ENCODE assay signal across 12 mouse cellular contexts in genomic region chr12:13122282-13122681, GRCm38 (mm10).
A peak's percentile ranks its signal among the peaks of the same experiment; 100 is the strongest.
DNase-seq lines count a peak whose midpoint lies in the region; ATAC-seq lines count a peak whose summit lies in the region.
"Had no signal": no experiment of that assay in that cellular context is flagged by ENCODE, and none has a peak within 500 bp of the region (broad histone marks: within the 10 kb centered on the region; RNA-seq: fewer than 3 reads in every experiment).

No protein-coding gene starts in this region.

- no peaks in the 10 kb centered on the region for H3K9me3 ChIP-seq in heart, embryonic 13.5 days
- no peaks in the 10 kb centered on the region for H3K9me3 ChIP-seq in embryonic facial prominence, embryonic 12.5 days
- H3K9me3 ChIP-seq in midbrain, embryonic 16.5 days (replicated peaks; ENCODE audit: control insufficient read depth, low read length, poor library complexity, severe bottlenecking), result no peaks in the 10 kb centered on the region
- H3K9me3 ChIP-seq: hindbrain, embryonic 15.5 days had no signal

- DNase-seq in heart, postnatal 14 days, result no peak
- peak; percentile 24 for DNase-seq in adrenal gland, adult 8-10 months
- peak; percentile 43 to 75 for DNase-seq in kidney, postnatal 25 days
- DNase-seq in layer of hippocampus, adult 18-20 months (ENCODE audit: low spot score in 2 of 2), result no peak
- no peak for DNase-seq in liver
- DNase-seq: thymus, postnatal 4 days had no signal

- ATAC-seq in heart, embryonic 13.5 days (ENCODE audit: extremely low read depth, insufficient number of reproducible peaks, low FRiP score, low TSS enrichment), result peak; percentile 35; the same call in 1 of the 2 replicates
- peak; percentile 52; the same call in 1 of the 2 replicates for ATAC-seq in embryonic facial prominence, embryonic 12.5 days (ENCODE audit: insufficient number of reproducible peaks, insufficient read depth, low FRiP score, low TSS enrichment)
- ATAC-seq in midbrain, embryonic 16.5 days, result no peak

- H3K9ac ChIP-seq in heart, embryonic 13.5 days, result no peak overlapping the region
- H3K9ac ChIP-seq in embryonic facial prominence, embryonic 12.5 days, result no peak overlapping the region
- no peak overlapping the region for H3K9ac ChIP-seq in midbrain, embryonic 16.5 days (ENCODE audit: low read depth, low read length)
- H3K9ac ChIP-seq: hindbrain, embryonic 15.5 days had no signal

- H3K4me1 ChIP-seq in heart, embryonic 13.5 days, result peaks cover 56% of the 10 kb centered on the region
- H3K4me1 ChIP-seq in embryonic facial prominence, embryonic 12.5 days, result 0 out of 2 replicates have a peak, but pooled peaks cover 3% of the 10 kb centered on the region
- no peaks in the 10 kb centered on the region for H3K4me1 ChIP-seq in midbrain, embryonic 16.5 days (ENCODE audit: control insufficient read depth, insufficient read depth, low read length)
- H3K4me1 ChIP-seq: hindbrain, embryonic 15.5 days had no signal

- 0 out of 2 replicates have a peak, but pooled peaks cover 5% of the 10 kb centered on the region for H3K27me3 ChIP-seq in heart, embryonic 13.5 days (replicated peaks)
- no peaks in the 10 kb centered on the region for H3K27me3 ChIP-seq in embryonic facial prominence, embryonic 12.5 days
- H3K27me3 ChIP-seq in midbrain, embryonic 16.5 days (ENCODE audit: control insufficient read depth, insufficient read depth, low read depth, low read length), result no peaks in the 10 kb centered on the region
- H3K27me3 ChIP-seq: hindbrain, embryonic 15.5 days had no signal

- intact Hi-C loops in heart, postnatal 14 days (cut with DNase I), result no loop called here

- 20% methylated on average over 9 of the region's 9 CpGs for WGBS in heart, embryonic 13.5 days
- WGBS in embryonic facial prominence, embryonic 12.5 days, result 33% methylated on average over 9 of the region's 9 CpGs
- 58% methylated on average over 9 of the region's 9 CpGs for WGBS in midbrain, embryonic 16.5 days

- H3K27ac ChIP-seq in heart, embryonic 13.5 days (replicated peaks), result peak overlapping the region; percentile 42
- no peak overlapping the region for H3K27ac ChIP-seq in embryonic facial prominence, embryonic 12.5 days
- H3K27ac ChIP-seq in midbrain, embryonic 16.5 days (ENCODE audit: low read length), result no peak overlapping the region
- H3K27ac ChIP-seq: hindbrain, embryonic 15.5 days; left cerebral cortex, adult 2 months; macrophage had no signal

- no peak overlapping the region for H3K4me3 ChIP-seq in heart, embryonic 13.5 days
- no peak overlapping the region for H3K4me3 ChIP-seq in embryonic facial prominence, embryonic 12.5 days
- H3K4me3 ChIP-seq in midbrain, embryonic 16.5 days (ENCODE audit: low read depth, low read length), result no peak overlapping the region
- H3K4me3 ChIP-seq: hindbrain, embryonic 15.5 days; left cerebral cortex, adult 2 months had no signal

- H3K4me2 ChIP-seq in heart, embryonic 13.5 days, result no peak overlapping the region
- H3K4me2 ChIP-seq in embryonic facial prominence, embryonic 12.5 days (replicated peaks), result no peak overlapping the region
- H3K4me2 ChIP-seq in midbrain, embryonic 16.5 days (ENCODE audit: low read length), result no peak overlapping the region
- H3K4me2 ChIP-seq: hindbrain, embryonic 15.5 days had no signal

- no peaks in the 10 kb centered on the region for H3K36me3 ChIP-seq in heart, embryonic 13.5 days
- H3K36me3 ChIP-seq in embryonic facial prominence, embryonic 12.5 days, result no peaks in the 10 kb centered on the region
- H3K36me3 ChIP-seq in midbrain, embryonic 16.5 days (ENCODE audit: control insufficient read depth, insufficient read depth, low read length), result no peaks in the 10 kb centered on the region
- H3K36me3 ChIP-seq: hindbrain, embryonic 15.5 days had no signal

Comparison
In these comparisons a context has a peak if more than half of its experiments do, and no peak if none do; other contexts are left out.
1. DNase-seq: peak in adrenal gland, adult 8-10 months (single experiment) and kidney, postnatal 25 days (2 of 2); none in heart, postnatal 14 days (0 of 2), layer of hippocampus, adult 18-20 months (0 of 2) and liver (single experiment).